Mouse (Mus musculus): ENCODE measurements at regions not wholly inside any gene's neighbourhood (a gene's known extent, or its start where the extent isn't known, plus 50 kb on each side); places are given as distances from the start of the nearest gene placed in this dataset.

DNA sequence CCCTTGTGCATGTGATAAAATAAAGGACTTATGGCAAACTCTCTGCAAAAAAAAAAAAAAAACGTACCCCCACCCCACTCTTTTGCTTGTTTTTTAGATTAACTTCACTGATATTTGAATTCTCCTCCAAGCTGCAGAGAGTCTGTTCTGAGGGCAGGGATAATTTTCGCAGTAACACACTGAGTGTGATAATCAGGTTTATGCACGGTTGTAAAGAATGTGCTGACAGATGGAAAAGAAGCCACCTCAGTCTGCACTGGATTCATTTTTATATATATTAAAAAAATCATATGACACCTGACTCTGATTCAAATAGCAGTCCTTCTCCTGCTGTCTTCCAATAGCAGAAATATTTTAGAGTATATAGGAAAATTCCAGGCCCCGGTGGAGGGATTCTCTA, 736.5 kb upstream of the Adgra3 start:
- TF ChIP-seq CTCF (IDR thresholded peaks at IDR 0.05; ENCODE audit: borderline replicate concordance, insufficient read depth, low read depth, low read length): no peak
- TF ChIP-seq POLR2A (IDR thresholded peaks at IDR 0.05; ENCODE audit: borderline replicate concordance, insufficient read depth, low read length): no peak

Data from cerebellum, adult 2 months (tissue).